Mouse (Mus musculus): ENCODE results near the gene Gm19410.

Gm19410 gene

GRCm38 (mm10) chr8:35765499-35766193 is at the start of gene Gm19410:
Gm19410 (plus strand) TSS chr8:35765790.
- peak; percentile 57 for DNase-seq

GRCm38 (mm10) chr8:35730776-35731175 is 34.8 kb upstream of the Gm19410 start:
- DNase-seq, result no peak

GRCm38 (mm10) chr8:35735438-35735837 is 30.2 kb upstream of the Gm19410 start:
- DNase-seq, result no peak

- no peak for DNase-seq
Observed at GRCm38 (mm10) chr8:35756202-35756601, 9.4 kb upstream of the Gm19410 start.

GRCm38 (mm10) chr8:35765020-35765419 is 570 bp upstream of the Gm19410 start:
- DNase-seq, result peak; percentile 48

- peak; percentile 59 for DNase-seq
Observed at GRCm38 (mm10) chr8:35773508-35773907, 7.9 kb downstream of the Gm19410 start.

Measured in retina, postnatal 1 day (tissue).